Comparison of ENCODE assay signal across 8 mouse cellular contexts in genomic region chr2:90573640-90574526, GRCm38 (mm10). TPM values are rescaled to one million over a fixed set of nuclear protein-coding genes. Genes with fewer than 3 reads are reported as not detected.
DNase-seq lines count a peak whose midpoint lies in the region; ATAC-seq and TF ChIP-seq lines count a peak whose summit lies in the region.

No protein-coding gene starts in this region.

- H3K4me1 ChIP-seq in cerebellum, adult 2 months (ENCODE audit: control insufficient read depth, insufficient read depth, low read length): peaks cover 21% of the 10 kb centered on the region
- peaks cover 15% of the 10 kb centered on the region for H3K4me1 ChIP-seq in spleen, adult 2 months (ENCODE audit: control insufficient read depth, insufficient read depth, insufficient read length)
- H3K4me1 ChIP-seq in intestine, postnatal 0 days (replicated peaks; ENCODE audit: control insufficient read depth, insufficient read depth, low read length): no peaks in the 10 kb centered on the region
- peaks cover 19% of the 10 kb centered on the region for H3K4me1 ChIP-seq in forebrain, embryonic 10.5 days

- H3K27me3 ChIP-seq in cerebellum, adult 2 months (ENCODE audit: control insufficient read depth, insufficient read depth, low read length): no peaks in the 10 kb centered on the region
- H3K27me3 ChIP-seq in spleen, adult 2 months (ENCODE audit: control insufficient read depth, insufficient read depth, low read length): no peaks in the 10 kb centered on the region
- no peaks in the 10 kb centered on the region for H3K27me3 ChIP-seq in intestine, postnatal 0 days (replicated peaks; ENCODE audit: control insufficient read depth, insufficient read depth, low read length)
- no peaks in the 10 kb centered on the region for H3K27me3 ChIP-seq in myocyte (ENCODE audit: control insufficient read depth, insufficient read depth, insufficient read length)
- H3K27me3 ChIP-seq in forebrain, embryonic 10.5 days (ENCODE audit: poor library complexity, severe bottlenecking): peaks cover 11% of the 10 kb centered on the region

- ATAC-seq in cerebellum, adult (ENCODE audit: insufficient number of reproducible peaks, low FRiP score, low TSS enrichment): no peak
- ATAC-seq in intestine, postnatal 0 days: no peak; the same call in 1 of the 2 replicates

- H3K27ac ChIP-seq in cerebellum, adult 2 months (ENCODE audit: insufficient read depth, low read length): peak overlapping the region; percentile 58
- H3K27ac ChIP-seq in spleen, adult 2 months (ENCODE audit: insufficient read depth, low read length): peak overlapping the region; percentile 75
- H3K27ac ChIP-seq in intestine, postnatal 0 days (ENCODE audit: low read depth, low read length): no peak overlapping the region
- no peak overlapping the region for H3K27ac ChIP-seq in forebrain, embryonic 10.5 days

- no peaks in the 10 kb centered on the region for H3K36me3 ChIP-seq in spleen, adult 2 months (ENCODE audit: control insufficient read depth, insufficient read depth, low read length)
- H3K36me3 ChIP-seq in intestine, postnatal 0 days (ENCODE audit: control insufficient read depth, insufficient read depth): no peaks in the 10 kb centered on the region
- H3K36me3 ChIP-seq in myocyte (ENCODE audit: control insufficient read depth, insufficient read depth): no peaks in the 10 kb centered on the region
- H3K36me3 ChIP-seq in forebrain, embryonic 10.5 days (replicated peaks): no peaks in the 10 kb centered on the region

- peaks cover 4% of the 10 kb centered on the region for H3K79me2 ChIP-seq in myocyte (ENCODE audit: control insufficient read depth, insufficient read depth)

- no peak for TF ChIP-seq CTCF in cerebellum, adult 2 months (IDR thresholded peaks at IDR 0.05; ENCODE audit: borderline replicate concordance, insufficient read depth, low read depth, low read length)
- TF ChIP-seq CTCF in spleen, adult 2 months (IDR thresholded peaks at IDR 0.05; ENCODE audit: extremely low read depth, insufficient read depth, insufficient read length, insufficient replicate concordance): no peak
- no peak for TF ChIP-seq CTCF in intestine, postnatal 0 days (IDR thresholded peaks at IDR 0.05; ENCODE audit: low read depth)

- TF ChIP-seq POLR2A in cerebellum, adult 2 months (IDR thresholded peaks at IDR 0.05; ENCODE audit: borderline replicate concordance, insufficient read depth, low read length): no peak
- TF ChIP-seq POLR2A in spleen, adult 2 months (IDR thresholded peaks at IDR 0.05; ENCODE audit: low read depth, low read length): no peak
- no peak for TF ChIP-seq POLR2A in myocyte (IDR thresholded peaks at IDR 0.05; ENCODE audit: insufficient read length, low read depth)

- peak overlapping the region; percentile 52 for H3K4me3 ChIP-seq in cerebellum, adult 2 months (replicated peaks; ENCODE audit: insufficient read depth, low read depth, low read length)
- peak overlapping the region; percentile 48 for H3K4me3 ChIP-seq in spleen, adult 2 months (ENCODE audit: extremely low read depth, insufficient read depth, insufficient read length)
- H3K4me3 ChIP-seq in intestine, postnatal 0 days (ENCODE audit: low read depth, low read length): no peak overlapping the region
- peak overlapping the region; percentile 10 for H3K4me3 ChIP-seq in myocyte
- H3K4me3 ChIP-seq in forebrain, embryonic 10.5 days: no peak overlapping the region; the same call in 1 of the 2 replicates

- H3K9ac ChIP-seq in intestine, postnatal 0 days (ENCODE audit: low read depth, low read length): no peak overlapping the region

- H3K4me2 ChIP-seq in intestine, postnatal 0 days (replicated peaks; ENCODE audit: low read depth): peak overlapping the region; percentile 54
- peak overlapping the region; percentile 66 for H3K4me2 ChIP-seq in myocyte (ENCODE audit: low read depth)

- WGBS in cerebellum, adult 2 months: 21% methylated on average over 17 of the region's 17 CpGs
- 20% methylated on average over 17 of the region's 17 CpGs for WGBS in spleen, adult 2 months
- 61% methylated on average over 17 of the region's 17 CpGs for WGBS in intestine, postnatal 0 days
- 74% methylated on average over 17 of the region's 17 CpGs for WGBS in forebrain, embryonic 10.5 days

- DNase-seq in cerebellum, adult 2 months: peak; percentile 45 to 54
- DNase-seq in spleen, adult 2 months (ENCODE audit: low read depth in 1 of 2, low spot score in 2 of 2): no peak
- DNase-seq in spleen, adult 12 weeks (ENCODE audit: low spot score): no peak
- DNase-seq in forebrain, embryonic 10.5 days (ENCODE audit: extremely low spot score, low spot score): no peak
- DNase-seq in urinary bladder, postnatal 36 days (ENCODE audit: low spot score in 2 of 2): no peak

- H3K9me3 ChIP-seq in intestine, postnatal 0 days (ENCODE audit: control insufficient read depth): no peaks in the 10 kb centered on the region
- no peaks in the 10 kb centered on the region for H3K9me3 ChIP-seq in forebrain, embryonic 10.5 days

- no peak overlapping the region for H3ac ChIP-seq in myocyte (ENCODE audit: control insufficient read depth, insufficient read length)

TF ChIP-seq in myocyte, 11 proteins besides CTCF, POLR2A, EP300 and RAD21:
- TF ChIP-seq REST (IDR thresholded peaks at IDR 0.05; ENCODE audit: insufficient read depth, insufficient read length) (no peak), SRF (IDR thresholded peaks at IDR 0.05; ENCODE audit: control insufficient read depth, insufficient read length, low read depth) (no peak), MYOD1 (IDR thresholded peaks at IDR 0.05; ENCODE audit: control insufficient read depth in 1 of 3, insufficient read length in 2 of 3, low read depth in 2 of 3) (no peak), CEBPB (IDR thresholded peaks at IDR 0.05; ENCODE audit: insufficient read depth, poor library complexity, severe bottlenecking) (no peak), MYOG (IDR thresholded peaks at IDR 0.05; ENCODE audit: control insufficient read depth in 1 of 3, insufficient read depth in 1 of 3, insufficient read length in 2 of 3, low read depth in 2 of 3) (no peak), USF1 (IDR thresholded peaks at IDR 0.05; ENCODE audit: low read depth) (no peak), E2F4 (IDR thresholded peaks at IDR 0.05; ENCODE audit: insufficient read depth) (no peak), TCF12 (IDR thresholded peaks at IDR 0.05; ENCODE audit: insufficient read depth, poor library complexity, severe bottlenecking) (no peak), TCF3 (IDR thresholded peaks at IDR 0.05; ENCODE audit: insufficient read length, low read depth) (no peak), MAX (IDR thresholded peaks at IDR 0.05; ENCODE audit: low read depth) (no peak)

RNA-seq across cellular contexts. Expression of gene Ptprj, which starts 6.6 kb away (rescaled TPM):
- polyA plus RNA-seq in cerebellum, adult 2 months (2012; rRNA removed): 25.6 and 26.6 TPM in 2 replicates
- polyA plus RNA-seq in spleen, adult 2 months (2012; rRNA removed): 21.0 and 21.9 TPM in 2 replicates
- 3.5 and 4.0 TPM in 2 replicates for polyA plus RNA-seq in intestine, postnatal 0 days (2015; fragmentation: Nextera tagmentation; extraction: Ambion mirVana)
- polyA plus RNA-seq in myocyte (2012; fragmentation: generic; extraction: Trizol): 1.6 TPM
- polyA plus RNA-seq in forebrain, embryonic 10.5 days (2016; fragmentation: Nextera tagmentation; extraction: Ambion mirVana): 1.9 and 2.1 TPM in 2 replicates

Comparison
In these comparisons a context has a peak if more than half of its experiments do, and no peak if none do; other contexts are left out.
1. DNase-seq: peak in cerebellum, adult 2 months (2 of 2); none in spleen, adult 2 months (0 of 2), spleen, adult 12 weeks (single experiment), forebrain, embryonic 10.5 days (single experiment) and urinary bladder, postnatal 36 days (0 of 2).
2. H3K27ac ChIP-seq: peak in cerebellum, adult 2 months (single experiment) and spleen, adult 2 months (single experiment); none in intestine, postnatal 0 days (single experiment) and forebrain, embryonic 10.5 days (single experiment).
3. H3K4me3 ChIP-seq: peak in cerebellum, adult 2 months (single experiment), spleen, adult 2 months (single experiment) and myocyte (single experiment); none in intestine, postnatal 0 days (single experiment) and forebrain, embryonic 10.5 days (single experiment).